23 mouse cellular contexts compared by ENCODE assay signal in genomic region chr2:166126343-166126742, GRCm38 (mm10). TPM values are rescaled to one million over a fixed set of nuclear protein-coding genes. Genes with fewer than 3 reads are reported as not detected.
DNase-seq lines count a peak whose midpoint lies in the region; ATAC-seq and TF ChIP-seq lines count a peak whose summit lies in the region.
"Had no signal": no experiment of that assay in that cellular context is flagged by ENCODE, and none has a peak within 500 bp of the region (broad histone marks: within the 10 kb centered on the region; RNA-seq: fewer than 3 reads in every experiment).

No protein-coding gene starts in this region.

- no peaks in the 10 kb centered on the region for H3K79me2 ChIP-seq in macrophage (ENCODE audit: inconsistent target)

- DNase-seq in NIH3T3 (ENCODE audit: low read depth) = peak; percentile 36
- peak; percentile 30 for DNase-seq in lung, postnatal 10 days
- DNase-seq in kidney, postnatal 36 days = no peak
- DNase-seq in B cell, adult 2 months = no peak
- DNase-seq: cerebellum, adult 2 months; cerebellum, postnatal 25 days; gastrocnemius, adult 2 months; gastrocnemius, postnatal 36 days; heart, adult 2 months; layer of hippocampus, postnatal 36 days; left cerebral cortex, postnatal 4 days; liver, postnatal 0 days; right cerebral cortex, postnatal 4 days had no signal

- WGBS in intestine, postnatal 0 days = 74% methylated on average over 11 of the region's 11 CpGs
- WGBS in intestine, embryonic 16.5 days = 77% methylated on average over 11 of the region's 11 CpGs
- WGBS in macrophage (ENCODE audit: missing documents) = 94% methylated on average over 11 of the region's 11 CpGs

- peaks cover 30% of the 10 kb centered on the region for H3K36me3 ChIP-seq in intestine, postnatal 0 days (ENCODE audit: control insufficient read depth, insufficient read depth)
- peaks cover 1% of the 10 kb centered on the region; the same call in 1 of the 2 replicates for H3K36me3 ChIP-seq in intestine, embryonic 16.5 days (ENCODE audit: control insufficient read depth, insufficient read depth, low read length)
- H3K36me3 ChIP-seq in macrophage (ENCODE audit: inconsistent target) = no peaks in the 10 kb centered on the region; the same call in 1 of the 2 replicates
- H3K36me3 ChIP-seq: liver, embryonic 12.5 days had no signal

- peaks cover 13% of the 10 kb centered on the region for H3K4me1 ChIP-seq in intestine, postnatal 0 days (replicated peaks; ENCODE audit: control insufficient read depth, insufficient read depth, low read length)
- peaks cover 34% of the 10 kb centered on the region for H3K4me1 ChIP-seq in intestine, embryonic 16.5 days (ENCODE audit: control insufficient read depth, insufficient read depth, low read length)
- H3K4me1 ChIP-seq: liver, embryonic 12.5 days; midbrain, embryonic 12.5 days had no signal

- no peaks in the 10 kb centered on the region for H3K9me3 ChIP-seq in intestine, postnatal 0 days (ENCODE audit: control insufficient read depth)
- no peaks in the 10 kb centered on the region for H3K9me3 ChIP-seq in intestine, embryonic 16.5 days (ENCODE audit: control insufficient read depth, low read length)
- H3K9me3 ChIP-seq: heart, embryonic 12.5 days; liver, embryonic 12.5 days; midbrain, embryonic 12.5 days; neural tube, embryonic 13.5 days had no signal

- peak overlapping the region; percentile 62 for H3K27ac ChIP-seq in intestine, postnatal 0 days (ENCODE audit: low read depth, low read length)
- H3K27ac ChIP-seq in intestine, embryonic 16.5 days (ENCODE audit: low read length) = no peak overlapping the region
- H3K27ac ChIP-seq in macrophage = peak overlapping the region; percentile 66
- H3K27ac ChIP-seq: heart, adult 2 months; kidney, postnatal 0 days; liver, embryonic 12.5 days; midbrain, embryonic 12.5 days; neural tube, embryonic 13.5 days had no signal

- no peak for ATAC-seq in intestine, postnatal 0 days
- ATAC-seq in intestine, embryonic 16.5 days = no peak
- ATAC-seq: forebrain, embryonic 16.5 days; hindbrain, embryonic 16.5 days; liver, embryonic 12.5 days; liver, postnatal 0 days had no signal

- H3K4me2 ChIP-seq in intestine, postnatal 0 days (replicated peaks; ENCODE audit: low read depth) = no peak overlapping the region
- no peak overlapping the region for H3K4me2 ChIP-seq in intestine, embryonic 16.5 days (ENCODE audit: low read depth, low read length)
- H3K4me2 ChIP-seq: heart, embryonic 12.5 days; liver, embryonic 12.5 days; midbrain, embryonic 12.5 days; neural tube, embryonic 13.5 days had no signal

- no peak overlapping the region for H3K9ac ChIP-seq in intestine, postnatal 0 days (ENCODE audit: low read depth, low read length)
- H3K9ac ChIP-seq in intestine, embryonic 16.5 days (ENCODE audit: low read depth, low read length) = no peak overlapping the region
- H3K9ac ChIP-seq: heart, embryonic 12.5 days; liver, embryonic 12.5 days; liver, postnatal 0 days; midbrain, embryonic 12.5 days; neural tube, embryonic 13.5 days had no signal

- no peak overlapping the region for H3K4me3 ChIP-seq in intestine, postnatal 0 days (ENCODE audit: low read depth, low read length)
- H3K4me3 ChIP-seq in intestine, embryonic 16.5 days (ENCODE audit: low read length) = no peak overlapping the region
- no peak overlapping the region for H3K4me3 ChIP-seq in macrophage (ENCODE audit: inconsistent target)
- H3K4me3 ChIP-seq: gastrocnemius, adult 2 months; heart, adult 2 months; heart, embryonic 12.5 days; liver, embryonic 12.5 days; midbrain, embryonic 12.5 days; neural tube, embryonic 13.5 days had no signal

- H3K27me3 ChIP-seq in intestine, postnatal 0 days (replicated peaks; ENCODE audit: control insufficient read depth, insufficient read depth, low read length) = no peaks in the 10 kb centered on the region
- no peaks in the 10 kb centered on the region for H3K27me3 ChIP-seq in intestine, embryonic 16.5 days (replicated peaks; ENCODE audit: control insufficient read depth, insufficient read depth, low read length)
- H3K27me3 ChIP-seq: heart, embryonic 12.5 days; midbrain, embryonic 12.5 days; neural tube, embryonic 13.5 days had no signal

- TF ChIP-seq CTCF in intestine, postnatal 0 days (IDR thresholded peaks at IDR 0.05; ENCODE audit: low read depth) = no peak

RNA-seq across cellular contexts. Expression of gene Sulf2, which starts 29.1 kb away (rescaled TPM):
- 66.0 and 66.4 TPM in 2 replicates for polyA plus RNA-seq in intestine, postnatal 0 days (2015; fragmentation: Nextera tagmentation; extraction: Ambion mirVana)
- polyA plus RNA-seq in intestine, embryonic 16.5 days (2015; fragmentation: Nextera tagmentation; extraction: Ambion mirVana) = 68.4 and 76.3 TPM in 2 replicates
- 10 to 100 TPM in 17 of 26 experiments, 1 to 10 TPM in 8, under 1 TPM in 1; 0.74 to 78.5 (median 15.2) TPM for total RNA-seq in macrophage (2018; cell fraction: chromatin; rRNA removed)
- total RNA-seq in macrophage (2018; cell fraction: cytosol; rRNA removed) = 100 to 1,000 TPM in 5 of 26 experiments, 10 to 100 TPM in 21; 11.9 to 121 (median 44.9) TPM
- 100 to 1,000 TPM in 7 of 26 experiments, 10 to 100 TPM in 18, 1 to 10 TPM in 1; 9.4 to 128 (median 26.3) TPM for total RNA-seq in macrophage (2018; cell fraction: nucleus; rRNA removed)
- 81.3 to 174 TPM (median 111 TPM) in 3 replicates for polyA plus RNA-seq in macrophage (2018)

Comparison
In these comparisons a context has a peak if more than half of its experiments do, and no peak if none do; other contexts are left out.
1. DNase-seq: peak in NIH3T3 (single experiment) and lung, postnatal 10 days (single experiment); none in kidney, postnatal 36 days (0 of 2) and B cell, adult 2 months (0 of 2).